Mouse (Mus musculus) adrenal gland, postnatal 10 days (tissue): ENCODE results near the gene Sdk2. TPM values are rescaled to one million over a fixed set of nuclear protein-coding genes. Genes with fewer than 3 reads are reported as not detected.

Source experiments
- DNase-seq: peaks from one replicate; pipeline ENCODE4 v3.0.0; 2021; ENCODE audit warnings: mixed read lengths
- total RNA-seq, 2 experiments: library from RNA; stranded (reverse); gene quantifications; 2 replicates each; pipeline ENCODE4 v1.2.3; 2021

Sdk2 gene
- total RNA-seq, 2 experiments from 2014 or later, result 4.9 to 5.4 TPM

DNA sequence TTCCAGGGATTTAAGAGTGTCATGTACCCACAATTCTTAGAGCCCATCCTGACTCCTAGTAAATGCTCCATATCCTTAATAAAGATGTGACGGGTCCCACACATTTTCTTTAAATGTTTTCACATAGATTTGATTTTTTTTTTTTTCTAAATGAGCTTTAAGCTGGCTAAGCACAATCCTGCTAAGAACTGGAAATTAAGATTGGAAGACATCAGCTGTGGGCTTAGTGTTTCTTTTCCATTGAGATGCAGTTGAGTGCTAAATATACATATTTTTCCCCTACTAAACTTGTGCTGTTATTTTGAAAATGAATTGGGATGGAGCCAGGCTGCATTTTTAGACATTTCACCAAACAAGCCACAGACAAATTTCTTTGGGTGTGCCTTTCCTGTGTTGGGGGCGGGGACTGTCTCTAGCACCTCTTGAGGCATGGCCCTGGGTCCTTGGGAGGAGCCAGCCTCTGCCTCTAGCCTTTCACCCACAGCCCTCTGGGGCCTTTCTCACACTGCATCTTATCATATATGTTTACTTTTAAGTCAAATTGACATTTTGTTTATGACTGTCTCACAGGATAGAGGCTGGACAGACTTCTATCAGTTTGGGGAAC is 278.6 kb downstream of the Sdk2 start:
- DNase-seq, result peak; percentile 38

- no peak for DNase-seq
These were observed 279.2 kb downstream of the Sdk2 start for GRCm38 (mm10) chr11:113787432-113788182.

DNA sequence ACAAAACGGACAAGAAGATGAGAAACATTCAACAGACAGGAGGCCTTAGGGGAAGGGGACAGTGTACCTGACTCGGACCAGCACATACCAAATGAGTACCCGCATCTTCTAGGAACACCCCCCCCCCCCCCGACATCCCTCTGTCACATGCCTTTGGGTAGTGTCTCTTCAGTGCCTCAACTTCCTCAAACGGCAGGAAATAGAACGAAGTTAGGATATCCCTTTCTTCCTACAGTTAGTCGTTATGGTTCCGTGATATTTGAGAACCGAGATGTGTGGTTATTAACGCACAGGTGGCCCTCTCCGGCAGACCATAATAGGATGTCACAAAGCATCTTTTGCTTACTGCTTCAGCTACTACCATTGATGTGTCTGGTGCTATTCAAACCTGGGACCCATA is 279.8 kb downstream of the Sdk2 start:
- no peak for DNase-seq

DNA sequence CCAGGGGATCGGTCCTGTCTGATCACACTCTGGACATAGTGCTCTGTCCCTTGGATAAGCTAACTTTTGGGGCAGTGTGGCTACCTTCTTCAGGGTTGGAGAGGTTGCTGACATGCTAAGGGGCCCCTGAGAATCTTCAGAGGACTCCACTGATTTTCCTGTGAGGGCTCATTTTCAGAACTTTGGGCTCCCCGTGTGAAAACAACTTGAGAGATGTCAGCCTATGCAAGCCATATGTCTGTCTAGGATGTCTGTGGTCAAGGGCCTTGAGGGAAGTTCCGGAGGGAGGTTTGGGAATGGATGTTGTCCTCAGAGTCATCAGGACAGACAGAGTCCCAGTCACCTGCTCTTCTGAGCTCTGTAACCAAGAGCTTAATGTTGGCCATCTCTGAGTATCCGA is 280.5 kb downstream of the Sdk2 start:
- DNase-seq, result no peak

GRCm38 (mm10) chr11:113785406-113786171 is 281.3 kb downstream of the Sdk2 start:
- peak; percentile 56 for DNase-seq

DNA sequence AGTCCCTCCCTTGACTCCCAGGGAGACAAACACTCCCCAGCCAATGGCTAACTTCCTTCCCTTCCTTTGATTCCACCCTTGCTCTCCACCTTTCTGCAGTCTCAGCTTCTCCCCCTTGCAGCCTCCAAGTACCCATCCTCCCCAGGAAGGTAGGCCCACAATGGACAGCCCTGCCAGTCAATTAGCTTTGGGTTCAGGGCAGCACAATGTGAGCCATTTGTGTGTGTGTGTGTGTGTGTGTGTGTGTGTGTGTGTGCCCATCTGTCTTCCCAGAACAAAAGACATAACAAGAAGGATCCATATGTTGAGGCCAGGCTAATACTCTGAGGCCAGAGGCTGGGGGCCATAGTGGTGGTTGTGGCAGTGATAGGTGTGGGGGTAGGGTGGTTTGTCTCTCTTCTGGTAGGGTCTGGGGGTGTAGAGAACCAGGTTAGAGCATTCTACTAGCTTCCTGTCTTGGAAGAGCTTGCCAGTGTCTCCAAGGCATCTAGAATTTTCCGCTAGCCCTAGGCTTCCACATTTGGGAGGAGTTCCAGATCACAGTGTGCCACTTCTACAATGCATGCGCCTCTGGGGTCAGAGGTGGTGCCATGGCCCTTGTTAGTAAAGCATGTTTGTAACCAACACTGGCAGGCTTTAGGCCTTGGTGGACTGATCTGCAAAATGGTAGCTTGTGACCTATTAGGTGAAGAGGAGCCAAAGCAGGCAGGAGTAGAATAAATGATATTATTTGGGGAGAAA is 282.0 kb downstream of the Sdk2 start:
- no peak for DNase-seq

DNA sequence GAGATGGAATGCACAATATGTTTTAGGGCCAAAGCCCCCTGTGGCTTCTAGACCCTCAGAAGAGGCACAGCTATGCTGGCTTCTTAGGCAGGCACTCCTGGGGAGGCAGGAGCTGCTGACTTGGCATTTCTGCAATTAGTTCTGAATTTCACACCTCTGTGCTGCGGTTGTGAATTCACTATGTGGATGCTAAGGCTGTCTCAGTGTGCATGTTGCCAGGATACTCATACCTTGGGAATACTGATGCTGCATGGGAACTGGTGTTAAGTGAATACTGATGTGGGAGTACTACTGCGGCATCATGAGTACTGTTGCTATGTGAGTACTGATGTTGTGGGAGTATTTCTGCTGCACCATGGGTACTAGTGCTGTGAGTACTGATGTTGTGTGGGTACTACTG is 284.4 kb downstream of the Sdk2 start:
- no peak for DNase-seq

DNA sequence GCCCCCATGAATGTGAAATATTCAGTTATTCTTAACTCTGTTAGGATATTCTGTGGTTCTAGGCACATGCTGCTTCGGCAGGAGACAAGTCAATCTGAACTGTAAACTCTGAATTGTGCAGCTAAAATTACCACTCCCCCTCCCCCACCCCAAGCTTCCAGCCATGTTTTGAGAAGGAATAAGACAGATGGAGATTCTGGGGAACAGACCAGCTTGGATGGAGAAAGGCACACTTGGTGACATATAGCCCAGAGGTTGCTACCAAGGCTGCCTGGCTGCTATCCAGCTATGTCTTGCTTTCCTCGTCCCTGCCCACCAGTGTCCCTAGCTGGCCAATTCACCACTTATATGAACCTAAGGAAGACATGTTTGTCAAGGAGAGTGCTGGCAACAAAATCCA is 284.8 kb downstream of the Sdk2 start:
- no peak for DNase-seq

- DNase-seq, result no peak
These were observed 287.2 kb downstream of the Sdk2 start for GRCm38 (mm10) chr11:113779680-113780041.

DNA sequence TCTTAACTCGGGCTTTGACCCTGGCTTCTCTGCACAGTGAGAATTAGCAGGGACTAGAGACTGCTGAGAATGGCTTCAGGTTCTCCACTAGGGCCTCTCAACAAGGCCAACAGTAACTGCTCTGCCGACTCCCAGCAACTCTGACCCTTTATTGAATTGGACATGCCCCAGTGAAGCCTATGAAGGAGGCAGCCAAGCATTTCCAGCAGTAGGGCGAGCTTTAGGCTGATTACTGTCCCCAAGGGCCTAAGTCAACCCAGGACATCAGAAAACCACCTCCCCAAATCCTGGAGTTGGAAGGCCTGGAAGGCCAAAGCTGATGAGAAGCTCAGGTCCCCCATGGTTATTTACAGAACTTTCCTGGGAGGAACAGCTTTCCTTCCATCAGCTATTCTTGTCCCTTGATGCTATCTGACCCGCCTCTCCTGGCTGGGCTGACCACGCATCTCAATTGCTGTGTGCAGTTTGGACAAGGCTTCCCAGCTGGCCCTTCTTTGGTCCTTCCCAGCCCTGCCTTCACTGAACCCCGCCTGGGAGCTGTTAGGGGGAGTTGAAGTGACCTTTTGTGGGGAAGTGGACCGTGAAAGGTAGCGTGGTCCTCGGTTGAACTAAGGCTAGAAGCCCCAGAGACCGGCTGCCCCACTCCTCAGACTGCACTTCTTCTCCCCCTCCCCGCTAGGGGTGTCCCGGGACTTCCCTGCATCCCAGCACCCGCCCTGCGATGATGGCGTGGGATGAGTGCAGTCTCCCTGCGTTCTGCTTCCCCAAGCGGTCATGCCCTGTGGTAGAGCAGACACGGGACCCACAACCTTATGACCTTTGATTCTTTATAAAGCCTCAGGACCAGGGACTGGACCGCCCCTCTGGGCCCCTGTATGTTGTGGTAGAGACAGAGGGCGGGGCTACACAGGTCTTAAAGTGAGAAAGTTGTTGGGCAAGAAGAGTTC is 287.8 kb downstream of the Sdk2 start:
- no peak for DNase-seq

- DNase-seq, result no peak
These were observed 288.9 kb downstream of the Sdk2 start for GRCm38 (mm10) chr11:113777878-113778464.

GRCm38 (mm10) chr11:113776851-113777511 is 289.9 kb downstream of the Sdk2 start:
- peak; percentile 70 for DNase-seq

GRCm38 (mm10) chr11:113774773-113775172 is 292.1 kb downstream of the Sdk2 start:
- no peak for DNase-seq

DNA sequence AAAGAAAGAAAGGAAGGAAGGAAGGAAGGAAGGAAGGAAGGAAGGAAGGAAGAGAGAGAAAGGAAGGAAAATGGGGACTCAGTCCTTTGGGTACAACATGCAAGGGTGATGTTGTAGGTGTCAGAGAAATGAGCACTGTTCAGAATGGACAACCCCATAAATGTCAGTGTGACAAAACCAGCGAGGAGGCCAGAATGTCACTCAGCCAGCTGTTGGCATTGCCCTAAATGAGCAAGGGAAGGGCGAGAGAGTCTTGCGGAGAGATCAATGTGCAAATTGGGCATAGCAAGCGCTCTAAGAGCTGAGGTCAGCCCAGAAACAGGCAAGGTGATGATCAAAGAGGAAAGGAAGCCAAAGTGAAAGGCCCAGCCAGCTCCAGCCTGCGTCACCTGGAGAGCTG is 293.7 kb downstream of the Sdk2 start:
- DNase-seq, result no peak

DNA sequence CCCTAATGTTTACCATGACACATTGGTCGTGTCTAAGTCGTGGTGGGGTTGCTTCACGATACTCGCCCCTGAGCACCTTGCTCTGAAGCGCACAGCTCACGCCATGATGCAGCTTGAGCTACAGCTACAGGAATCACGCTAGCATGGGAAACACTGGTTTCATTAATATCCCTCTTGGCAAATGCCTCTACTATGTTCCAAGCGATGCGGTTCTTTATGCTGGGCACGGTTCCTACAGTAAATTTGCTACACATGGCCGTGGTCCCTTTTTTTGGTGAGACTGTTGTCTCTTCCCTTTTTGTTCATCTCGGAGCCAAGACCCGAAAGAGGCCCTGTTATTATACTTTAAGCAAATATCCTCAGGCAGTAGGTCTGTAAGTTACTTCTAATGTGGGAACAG is 295.7 kb downstream of the Sdk2 start:
- no peak for DNase-seq

GRCm38 (mm10) chr11:113768356-113768755 is 298.5 kb downstream of the Sdk2 start:
- no peak for DNase-seq

DNA sequence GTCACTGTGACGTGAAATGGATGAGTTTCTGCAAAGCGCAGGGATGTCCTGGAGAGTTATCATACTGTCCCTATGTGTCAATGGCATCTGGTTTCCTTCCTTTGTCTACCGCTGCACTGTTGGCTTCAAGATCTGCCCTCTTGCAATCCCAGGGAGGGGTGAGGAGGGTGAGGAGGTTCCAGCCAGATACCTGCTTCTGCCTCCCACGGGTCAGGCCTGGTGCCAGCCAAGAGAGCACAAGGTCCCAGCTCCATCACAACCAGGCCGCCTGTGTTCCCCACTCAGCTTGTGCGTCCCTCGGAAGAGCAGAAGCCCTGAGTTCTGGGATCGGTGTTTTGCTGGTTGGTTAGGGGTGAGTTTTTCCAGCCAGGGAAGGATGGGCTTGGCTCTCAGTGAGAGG is 299.6 kb downstream of the Sdk2 start:
- DNase-seq, result no peak

GRCm38 (mm10) chr11:113766284-113766985 is 300.4 kb downstream of the Sdk2 start:
- no peak for DNase-seq

DNA sequence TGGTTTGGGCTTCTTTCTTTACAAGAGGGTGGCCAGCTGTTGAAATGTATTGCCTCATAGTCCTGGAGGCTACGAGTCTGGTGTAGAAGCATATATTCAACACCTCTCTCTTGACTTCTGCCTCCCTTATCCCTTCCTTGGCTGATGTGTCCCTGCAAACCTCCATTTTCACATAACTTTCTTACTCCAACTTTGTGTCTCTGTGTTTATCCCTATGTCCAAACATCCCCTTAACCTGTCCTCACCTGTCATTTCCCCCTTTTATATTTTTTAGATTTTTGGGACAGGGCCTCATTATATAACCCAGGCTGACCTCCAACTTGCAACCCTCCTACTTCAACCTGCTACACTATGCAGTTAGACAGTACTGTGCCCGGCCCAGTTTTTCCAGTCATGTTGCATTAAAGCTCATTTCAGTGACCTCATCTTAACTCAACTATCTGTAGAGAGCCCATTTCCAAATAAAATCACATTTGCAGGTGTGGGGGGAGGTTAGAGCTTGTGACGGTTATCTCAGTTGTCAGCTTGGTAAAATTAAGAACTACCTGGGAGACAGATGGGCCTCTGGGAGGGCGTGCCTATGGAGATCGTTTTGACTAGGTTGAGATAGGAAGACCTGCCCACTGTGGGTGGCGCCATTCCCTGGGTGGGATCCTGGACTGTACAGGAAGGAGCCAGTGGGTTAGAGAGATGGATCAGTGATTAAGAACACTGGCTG is 302.6 kb downstream of the Sdk2 start:
- no peak for DNase-seq
